Mouse (Mus musculus): Measurements from ENCODE around the gene Fbln5.

DNA sequence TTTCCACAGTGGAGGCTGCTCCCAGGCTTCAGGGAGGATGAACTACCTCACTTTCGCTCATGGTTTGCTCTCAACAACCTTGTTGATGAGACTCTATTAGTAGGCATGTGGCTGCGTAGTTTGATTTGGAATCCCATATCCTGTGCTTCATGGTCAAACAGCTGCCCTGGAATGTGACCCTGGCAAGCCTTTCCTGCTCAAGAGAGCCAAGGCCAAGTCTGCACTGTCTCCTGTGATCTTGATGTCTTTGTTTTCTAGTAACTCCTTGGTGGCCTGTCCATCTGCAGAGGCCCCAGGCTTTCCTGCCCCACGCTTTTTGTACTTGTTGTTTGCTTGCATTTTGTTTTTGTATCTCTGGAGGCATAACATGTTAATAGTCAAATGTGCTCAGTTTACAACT lies 24.4 kb downstream of the Fbln5 start:
- TF ChIP-seq TAL1 (IDR thresholded peaks at IDR 0.05; ENCODE audit: low read length) (no peak), GATA1 (IDR thresholded peaks at IDR 0.05; ENCODE audit: low read length) (no peak)

Measured in erythroblast, embryonic 14.5 days (primary cell).